Mouse (Mus musculus): ENCODE measurements around the gene Fyn.

- no peak for TF ChIP-seq CTCF (IDR thresholded peaks at IDR 0.05; ENCODE audit: low read depth, low read length)
- no peak for TF ChIP-seq POLR2AphosphoS5 (IDR thresholded peaks at IDR 0.05; ENCODE audit: insufficient replicate concordance, low read depth, low read length)
- TF ChIP-seq TAL1 (conservative IDR thresholded peaks at IDR 0.05; ENCODE audit: low read depth, low read length) = no peak
- no peak for TF ChIP-seq GATA1 (IDR thresholded peaks at IDR 0.05; ENCODE audit: borderline replicate concordance, low read length)
- no peak for TF ChIP-seq GATA2 (IDR thresholded peaks at IDR 0.05; ENCODE audit: borderline replicate concordance, low read depth, low read length)
Measured at GRCm38 (mm10) chr10:39467317-39467716, 98.7 kb downstream of the Fyn start.
